Mouse (Mus musculus) CH12.LX (cell line): Measurements from ENCODE around the gene Add1. TPM values are rescaled to one million over a fixed set of nuclear protein-coding genes. Genes with fewer than 3 reads are reported as not detected.

ENCODE experiments used
- DNase-seq: peaks from one replicate; pipeline ENCODE4 v3.0.0-alpha.2; 2013; ENCODE audit errors: extremely low read depth
- H3K27ac ChIP-seq: 2 replicates; pipeline ENCODE4 v1.5.1; 2012; ENCODE audit warnings: low read depth, mild to moderate bottlenecking, control low read depth, moderate library complexity; ENCODE audit not compliant: insufficient read depth
- H3K27me3 ChIP-seq: replicated peaks from 2 replicates; pipeline ENCODE3; 2012; ENCODE audit warnings: inconsistent platforms
- H3K36me3 ChIP-seq, 2 experiments: replicated peaks in 1 of 2; 2 replicates each; pipeline versions ENCODE3 to v1.6.1; 2012; ENCODE audit warnings: inconsistent platforms in 1 of 2, low read length in 1 of 2, mild to moderate bottlenecking in 1 of 2, mixed read lengths in 1 of 2, moderate library complexity in 1 of 2; ENCODE audit not compliant: control insufficient read depth in 1 of 2, insufficient read depth in 1 of 2
- H3K4me1 ChIP-seq, 2 experiments: 2 replicates each; pipeline ENCODE4 v1.6.1; 2012; ENCODE audit warnings: inconsistent platforms in 1 of 2, moderate library complexity in 1 of 2; ENCODE audit not compliant: insufficient read depth in 2 of 2, control insufficient read depth in 1 of 2
- H3K4me2 ChIP-seq: 2 replicates; pipeline ENCODE4 v1.6.1; 2012; ENCODE audit warnings: low read depth, mild to moderate bottlenecking, control low read depth; ENCODE audit not compliant: poor library complexity, insufficient read depth, severe bottlenecking
- H3K4me3 ChIP-seq, 3 experiments: fragments of 150-350 bp in 1 of 3; sonication (generic) in 1 of 3; replicated peaks in 1 of 3; 2 replicates each; pipeline versions ENCODE3 to v1.5.1; 2011 to 2012; ENCODE audit warnings: low read depth in 2 of 3, low read length in 2 of 3, mild to moderate bottlenecking in 2 of 3, moderate library complexity in 2 of 3, control low read depth in 1 of 3, improper control_type of control experiment in 1 of 3, inconsistent platforms in 1 of 3, mixed read lengths in 1 of 3; ENCODE audit not compliant: poor library complexity in 1 of 3
- H3K79me2 ChIP-seq: replicated peaks from 2 replicates; pipeline ENCODE4 v1.6.1; 2012; ENCODE audit warnings: mild to moderate bottlenecking, moderate library complexity; ENCODE audit not compliant: control insufficient read depth, poor library complexity, insufficient read depth, severe bottlenecking; ENCODE audit errors: extremely low read depth
- H3K9ac ChIP-seq: 2 replicates; pipeline ENCODE4 v1.6.1; 2012; ENCODE audit warnings: low read depth, mild to moderate bottlenecking, control low read depth, moderate library complexity; ENCODE audit not compliant: insufficient read depth
- H3K9me3 ChIP-seq: replicated peaks from 2 replicates; pipeline ENCODE3; 2012; ENCODE audit warnings: low read length, inconsistent platforms, mixed read lengths
- BHLHE40 ChIP-seq: IDR thresholded peaks from 2 replicates; pipeline ENCODE4 v1.6.1; 2011; ENCODE audit warnings: mild to moderate bottlenecking, low read depth, low read length, improper control_type of control experiment
- CHD1 ChIP-seq: IDR thresholded peaks from 2 replicates; pipeline ENCODE4 v1.6.1; 2012; ENCODE audit warnings: low read depth, low read length, improper control_type of control experiment, inconsistent platforms
- CTCF ChIP-seq, 2 experiments: IDR thresholded peaks in 1 of 2; conservative IDR thresholded peaks in 1 of 2; 2 replicates each; pipeline ENCODE4 v1.5.1; 2011 to 2012; ENCODE audit warnings: low read depth in 2 of 2, low read length in 2 of 2, improper control_type of control experiment in 1 of 2, inconsistent platforms in 1 of 2, mild to moderate bottlenecking in 1 of 2, moderate library complexity in 1 of 2
- E2F4 ChIP-seq: IDR thresholded peaks from 2 replicates; pipeline ENCODE4 v1.6.1; 2011; ENCODE audit warnings: low read depth, low read length, improper control_type of control experiment; ENCODE audit not compliant: insufficient replicate concordance
- GABPA ChIP-seq: IDR thresholded peaks from 2 replicates; pipeline ENCODE4 v1.6.1; 2012; ENCODE audit warnings: low read depth, low read length, improper control_type of control experiment, inconsistent platforms; ENCODE audit not compliant: insufficient replicate concordance
- JUN ChIP-seq: IDR thresholded peaks from 2 replicates; pipeline ENCODE4 v1.6.1; 2011; ENCODE audit warnings: low read depth, mild to moderate bottlenecking, low read length, improper control_type of control experiment, moderate library complexity; ENCODE audit not compliant: insufficient read depth
- KAT2A ChIP-seq: IDR thresholded peaks from 2 replicates; pipeline ENCODE4 v1.6.1; 2012; ENCODE audit warnings: low read length, improper control_type of control experiment, inconsistent platforms; ENCODE audit not compliant: insufficient replicate concordance
- MAFK ChIP-seq: IDR thresholded peaks from 2 replicates; pipeline ENCODE4 v1.6.1; 2011; ENCODE audit warnings: low read length, improper control_type of control experiment; ENCODE audit not compliant: insufficient replicate concordance
- MAZ ChIP-seq: IDR thresholded peaks from 2 replicates; pipeline ENCODE4 v1.6.1; 2012; ENCODE audit warnings: low read depth, mild to moderate bottlenecking, inconsistent platforms, low read length, improper control_type of control experiment, moderate library complexity
- NRF1 ChIP-seq: IDR thresholded peaks from 2 replicates; pipeline ENCODE4 v1.6.1; 2014; ENCODE audit warnings: low read depth, mild to moderate bottlenecking, inconsistent platforms, low read length, improper control_type of control experiment, moderate library complexity
- PAX5 ChIP-seq: IDR thresholded peaks from 2 replicates; pipeline ENCODE4 v1.6.1; 2012; ENCODE audit warnings: low read length, inconsistent platforms, mixed read lengths
- POLR2AphosphoS2 ChIP-seq: IDR thresholded peaks from 2 replicates; pipeline ENCODE4 v1.6.1; 2011; ENCODE audit warnings: low read depth, low read length, improper control_type of control experiment
- RCOR1 ChIP-seq: conservative IDR thresholded peaks from 2 replicates; pipeline ENCODE4 v1.6.1; 2012; ENCODE audit warnings: low read depth, mild to moderate bottlenecking, inconsistent platforms, low read length, improper control_type of control experiment
- TCF12 ChIP-seq: IDR thresholded peaks from 2 replicates; pipeline ENCODE4 v1.6.1; 2014; ENCODE audit warnings: low read depth, mild to moderate bottlenecking, inconsistent platforms, low read length, improper control_type of control experiment
- UBTF ChIP-seq: IDR thresholded peaks from 2 replicates; pipeline ENCODE4 v1.6.1; 2012; ENCODE audit warnings: low read depth, mild to moderate bottlenecking, inconsistent platforms, low read length, improper control_type of control experiment, moderate library complexity
- USF1 ChIP-seq: IDR thresholded peaks from 2 replicates; pipeline ENCODE4 v1.6.1; 2014; ENCODE audit warnings: low read depth, mild to moderate bottlenecking, inconsistent platforms, low read length, improper control_type of control experiment
- ZC3H11A ChIP-seq: IDR thresholded peaks from 2 replicates; pipeline ENCODE4 v1.6.1; 2012; ENCODE audit warnings: low read depth, mild to moderate bottlenecking, inconsistent platforms, low read length, improper control_type of control experiment
- ZKSCAN1 ChIP-seq: IDR thresholded peaks from 2 replicates; pipeline ENCODE4 v1.6.1; 2012; ENCODE audit warnings: low read depth, inconsistent platforms, low read length, improper control_type of control experiment, borderline replicate concordance
- dilution Hi-C: fragments of 300-500 bp; cut with MboI; formaldehyde crosslinking; loops from 2 replicates; pipeline ENCODE4 v1.14.3; 2020; ENCODE audit warnings: low sequenced_read_pairs; ENCODE audit not compliant: extremely low pct_unique_long_range_greater_than_20kb, extremely low pct_ligation_motif_present
- in situ Hi-C: fragments of 300-500 bp; cut with MboI; formaldehyde crosslinking; loops from 3 replicates; pipeline ENCODE4 v1.14.3; 2019; ENCODE audit warnings: low sequenced_read_pairs, low pct_ligation_motif_present, low pct_unique_long_range_greater_than_20kb, mixed read lengths
- polyA plus RNA-seq: library from polyadenylated mRNA; unstranded; fragments of >175 nt; gene quantifications from 2 replicates; pipeline ENCODE4 v1.2.1, GENCODE M21; 2012; ENCODE audit warnings: low read depth; ENCODE audit not compliant: insufficient read length
- total RNA-seq, 2 experiments: library from RNA; depleted of rRNA; stranded (reverse); fragments of 300-350 nt in 1 of 2; fragments of >200 nt in 1 of 2; gene quantifications; 2 replicates each; pipeline ENCODE4 v1.2.3; 2012 to 2014

Add1 gene
- total and polyA plus RNA-seq, 3 experiments, result 28.1 to 46.0 (median 45.0) TPM

GRCm38 (mm10) chr5:34608226-34608625 is 34.8 kb downstream of the Add1 start:
- no peak overlapping the region for H3K4me3 ChIP-seq
- peaks cover 22 to 60% of the 10 kb centered on the region in 2 experiments for H3K36me3 ChIP-seq
- no peaks in the 10 kb centered on the region for H3K4me1 ChIP-seq
- no peaks in the 10 kb centered on the region for H3K27me3 ChIP-seq
- in situ Hi-C loops (no loop called here), dilution Hi-C loops (no loop called here)
- H3K9ac ChIP-seq, result no peak overlapping the region
- no peak for DNase-seq
- H3K27ac ChIP-seq, result no peak overlapping the region
- no peak for TF ChIP-seq POLR2AphosphoS2
- no peak for TF ChIP-seq BHLHE40
- H3K4me2 ChIP-seq, result no peak overlapping the region
- no peaks in the 10 kb centered on the region for H3K79me2 ChIP-seq
- H3K9me3 ChIP-seq, result no peaks in the 10 kb centered on the region

GRCm38 (mm10) chr5:34609966-34610365 is 36.5 kb downstream of the Add1 start:
- Histone ChIP-seq H3K27me3 (no peaks in the 10 kb centered on the region), H3K4me2 (no peak overlapping the region), H3K9me3 (no peaks in the 10 kb centered on the region), H3K4me3 (no peak overlapping the region)
- in situ Hi-C loops, result no loop called here
- no peak for DNase-seq
- TF ChIP-seq JUN, result no peak
- no peak for TF ChIP-seq TCF12
- TF ChIP-seq POLR2AphosphoS2, result no peak
- peak; percentile 58; the same call in 1 of the 2 replicates for TF ChIP-seq MAFK
- TF ChIP-seq GABPA, result no peak
- no peak for TF ChIP-seq NRF1
- no peak for TF ChIP-seq UBTF
- TF ChIP-seq RCOR1, result no peak
- TF ChIP-seq, all 38 proteins: peak for 1
- Histone ChIP-seq H3K9ac (no peak overlapping the region), H3K79me2 (no peaks in the 10 kb centered on the region), H3K4me1 (no peaks in the 10 kb centered on the region), H3K36me3 (peaks cover 28 to 68% of the 10 kb centered on the region in 2 experiments), H3K27ac (no peak overlapping the region)
- dilution Hi-C loops, result no loop called here

GRCm38 (mm10) chr5:34632996-34633395 is 59.5 kb downstream of the Add1 start:
- H3K4me3 ChIP-seq, result no peak overlapping the region
- no peaks in the 10 kb centered on the region for H3K27me3 ChIP-seq
- TF ChIP-seq CHD1 (no peak), ZKSCAN1 (no peak), CTCF (conservative IDR thresholded peaks at IDR 0.05 in 1 of 2, IDR thresholded peaks at IDR 0.05 in 1 of 2; ENCODE audit: low read depth in 2 of 2, low read length in 2 of 2) (no peak), PAX5 (no peak), USF1 (no peak), MAZ (no peak), KAT2A (no peak), ZC3H11A (no peak), BHLHE40 (no peak), E2F4 (no peak)
- dilution Hi-C loops (no loop called here), in situ Hi-C loops (no loop called here)
- H3K4me1 ChIP-seq, result peaks cover 7 to 26% of the 10 kb centered on the region in 2 experiments; a peak in 3 of 4 replicates
- peaks cover 43 to 80% of the 10 kb centered on the region in 2 experiments for H3K36me3 ChIP-seq
- H3K9ac ChIP-seq, result no peak overlapping the region
- 0 out of 2 replicates have a peak, but pooled peaks cover 9% of the 10 kb centered on the region for H3K79me2 ChIP-seq
- no peak overlapping the region for H3K27ac ChIP-seq
- no peak for DNase-seq
- H3K4me2 ChIP-seq, result no peak overlapping the region
- H3K9me3 ChIP-seq, result no peaks in the 10 kb centered on the region
